Mouse (Mus musculus) CH12.LX (cell line): ENCODE measurements around the gene Yjefn3. TPM values are rescaled to one million over a fixed set of nuclear protein-coding genes. Genes with fewer than 3 reads are reported as not detected.

Source experiments
- DNase-seq: peaks from one replicate; pipeline ENCODE4 v3.0.0-alpha.2; 2013; ENCODE audit errors: extremely low read depth
- H3K27ac ChIP-seq: 2 replicates; pipeline ENCODE4 v1.5.1; 2012; ENCODE audit warnings: low read depth, mild to moderate bottlenecking, control low read depth, moderate library complexity; ENCODE audit not compliant: insufficient read depth
- H3K27me3 ChIP-seq: replicated peaks from 2 replicates; pipeline ENCODE3; 2012; ENCODE audit warnings: inconsistent platforms
- H3K36me3 ChIP-seq, 2 experiments: replicated peaks in 1 of 2; 2 replicates each; pipeline versions ENCODE3 to v1.6.1; 2012; ENCODE audit warnings: inconsistent platforms in 1 of 2, low read length in 1 of 2, mild to moderate bottlenecking in 1 of 2, mixed read lengths in 1 of 2, moderate library complexity in 1 of 2; ENCODE audit not compliant: control insufficient read depth in 1 of 2, insufficient read depth in 1 of 2
- H3K4me1 ChIP-seq, 2 experiments: 2 replicates each; pipeline ENCODE4 v1.6.1; 2012; ENCODE audit warnings: inconsistent platforms in 1 of 2, moderate library complexity in 1 of 2; ENCODE audit not compliant: insufficient read depth in 2 of 2, control insufficient read depth in 1 of 2
- H3K4me2 ChIP-seq: 2 replicates; pipeline ENCODE4 v1.6.1; 2012; ENCODE audit warnings: low read depth, mild to moderate bottlenecking, control low read depth; ENCODE audit not compliant: poor library complexity, insufficient read depth, severe bottlenecking
- H3K4me3 ChIP-seq, 3 experiments: fragments of 150-350 bp in 1 of 3; sonication (generic) in 1 of 3; replicated peaks in 1 of 3; 2 replicates each; pipeline versions ENCODE3 to v1.5.1; 2011 to 2012; ENCODE audit warnings: low read depth in 2 of 3, low read length in 2 of 3, mild to moderate bottlenecking in 2 of 3, moderate library complexity in 2 of 3, control low read depth in 1 of 3, improper control_type of control experiment in 1 of 3, inconsistent platforms in 1 of 3, mixed read lengths in 1 of 3; ENCODE audit not compliant: poor library complexity in 1 of 3
- H3K79me2 ChIP-seq: replicated peaks from 2 replicates; pipeline ENCODE4 v1.6.1; 2012; ENCODE audit warnings: mild to moderate bottlenecking, moderate library complexity; ENCODE audit not compliant: control insufficient read depth, poor library complexity, insufficient read depth, severe bottlenecking; ENCODE audit errors: extremely low read depth
- H3K9ac ChIP-seq: 2 replicates; pipeline ENCODE4 v1.6.1; 2012; ENCODE audit warnings: low read depth, mild to moderate bottlenecking, control low read depth, moderate library complexity; ENCODE audit not compliant: insufficient read depth
- H3K9me3 ChIP-seq: replicated peaks from 2 replicates; pipeline ENCODE3; 2012; ENCODE audit warnings: low read length, inconsistent platforms, mixed read lengths
- BHLHE40 ChIP-seq: IDR thresholded peaks from 2 replicates; pipeline ENCODE4 v1.6.1; 2011; ENCODE audit warnings: mild to moderate bottlenecking, low read depth, low read length, improper control_type of control experiment
- CHD2 ChIP-seq: IDR thresholded peaks from 2 replicates; pipeline ENCODE4 v1.6.1; 2011; ENCODE audit warnings: low read length, improper control_type of control experiment
- CTCF ChIP-seq, 2 experiments: IDR thresholded peaks in 1 of 2; conservative IDR thresholded peaks in 1 of 2; 2 replicates each; pipeline ENCODE4 v1.5.1; 2011 to 2012; ENCODE audit warnings: low read depth in 2 of 2, low read length in 2 of 2, improper control_type of control experiment in 1 of 2, inconsistent platforms in 1 of 2, mild to moderate bottlenecking in 1 of 2, moderate library complexity in 1 of 2
- EP300 ChIP-seq: IDR thresholded peaks from 2 replicates; pipeline ENCODE4 v1.6.1; 2011; ENCODE audit warnings: low read length, improper control_type of control experiment
- ETS1 ChIP-seq: conservative IDR thresholded peaks from 2 replicates; pipeline ENCODE4 v1.6.1; 2012; ENCODE audit warnings: low read depth, mild to moderate bottlenecking, inconsistent platforms, low read length, improper control_type of control experiment, moderate library complexity
- GABPA ChIP-seq: IDR thresholded peaks from 2 replicates; pipeline ENCODE4 v1.6.1; 2012; ENCODE audit warnings: low read depth, low read length, improper control_type of control experiment, inconsistent platforms; ENCODE audit not compliant: insufficient replicate concordance
- HCFC1 ChIP-seq: IDR thresholded peaks from 2 replicates; pipeline ENCODE4 v1.6.1; 2012; ENCODE audit warnings: low read depth, mild to moderate bottlenecking, inconsistent platforms, low read length, improper control_type of control experiment
- IRF4 ChIP-seq: IDR thresholded peaks from 2 replicates; pipeline ENCODE4 v1.6.1; 2014; ENCODE audit warnings: low read depth, mild to moderate bottlenecking, inconsistent platforms, low read length, improper control_type of control experiment
- JUN ChIP-seq: IDR thresholded peaks from 2 replicates; pipeline ENCODE4 v1.6.1; 2011; ENCODE audit warnings: low read depth, mild to moderate bottlenecking, low read length, improper control_type of control experiment, moderate library complexity; ENCODE audit not compliant: insufficient read depth
- KAT2A ChIP-seq: IDR thresholded peaks from 2 replicates; pipeline ENCODE4 v1.6.1; 2012; ENCODE audit warnings: low read length, improper control_type of control experiment, inconsistent platforms; ENCODE audit not compliant: insufficient replicate concordance
- MAX ChIP-seq: IDR thresholded peaks from 2 replicates; pipeline ENCODE4 v1.6.1; 2011; ENCODE audit warnings: low read length, improper control_type of control experiment
- MAZ ChIP-seq: IDR thresholded peaks from 2 replicates; pipeline ENCODE4 v1.6.1; 2012; ENCODE audit warnings: low read depth, mild to moderate bottlenecking, inconsistent platforms, low read length, improper control_type of control experiment, moderate library complexity
- MEF2A ChIP-seq: IDR thresholded peaks from 2 replicates; pipeline ENCODE4 v1.6.1; 2014; ENCODE audit warnings: low read depth, mild to moderate bottlenecking, inconsistent platforms, low read length, improper control_type of control experiment, borderline replicate concordance
- MYC ChIP-seq: IDR thresholded peaks from 2 replicates; pipeline ENCODE4 v1.6.1; 2011; ENCODE audit warnings: low read depth, mild to moderate bottlenecking, improper control_type of control experiment, low read length
- PAX5 ChIP-seq: IDR thresholded peaks from 2 replicates; pipeline ENCODE4 v1.6.1; 2012; ENCODE audit warnings: low read length, inconsistent platforms, mixed read lengths
- POLR2A ChIP-seq: IDR thresholded peaks from 2 replicates; pipeline ENCODE4 v1.6.1; 2011; ENCODE audit warnings: low read depth, mild to moderate bottlenecking, improper control_type of control experiment, low read length
- POLR2AphosphoS2 ChIP-seq: IDR thresholded peaks from 2 replicates; pipeline ENCODE4 v1.6.1; 2011; ENCODE audit warnings: low read depth, low read length, improper control_type of control experiment
- RCOR1 ChIP-seq: conservative IDR thresholded peaks from 2 replicates; pipeline ENCODE4 v1.6.1; 2012; ENCODE audit warnings: low read depth, mild to moderate bottlenecking, inconsistent platforms, low read length, improper control_type of control experiment
- SMC3 ChIP-seq: IDR thresholded peaks from 2 replicates; pipeline ENCODE4 v1.6.1; 2011; ENCODE audit warnings: low read depth, low read length, improper control_type of control experiment
- TBP ChIP-seq: conservative IDR thresholded peaks from 2 replicates; pipeline ENCODE4 v1.6.1; 2011; ENCODE audit warnings: low read depth, low read length, improper control_type of control experiment
- TCF12 ChIP-seq: IDR thresholded peaks from 2 replicates; pipeline ENCODE4 v1.6.1; 2014; ENCODE audit warnings: low read depth, mild to moderate bottlenecking, inconsistent platforms, low read length, improper control_type of control experiment
- UBTF ChIP-seq: IDR thresholded peaks from 2 replicates; pipeline ENCODE4 v1.6.1; 2012; ENCODE audit warnings: low read depth, mild to moderate bottlenecking, inconsistent platforms, low read length, improper control_type of control experiment, moderate library complexity
- USF1 ChIP-seq: IDR thresholded peaks from 2 replicates; pipeline ENCODE4 v1.6.1; 2014; ENCODE audit warnings: low read depth, mild to moderate bottlenecking, inconsistent platforms, low read length, improper control_type of control experiment
- USF2 ChIP-seq: conservative IDR thresholded peaks from 2 replicates; pipeline ENCODE4 v1.6.1; 2011; ENCODE audit warnings: low read depth, low read length, improper control_type of control experiment
- ZKSCAN1 ChIP-seq: IDR thresholded peaks from 2 replicates; pipeline ENCODE4 v1.6.1; 2012; ENCODE audit warnings: low read depth, inconsistent platforms, low read length, improper control_type of control experiment, borderline replicate concordance
- ZMIZ1 ChIP-seq: IDR thresholded peaks from 2 replicates; pipeline ENCODE4 v1.6.1; 2012; ENCODE audit warnings: low read depth, mild to moderate bottlenecking, inconsistent platforms, low read length, improper control_type of control experiment
- dilution Hi-C: fragments of 300-500 bp; cut with MboI; formaldehyde crosslinking; loops from 2 replicates; pipeline ENCODE4 v1.14.3; 2020; ENCODE audit warnings: low sequenced_read_pairs; ENCODE audit not compliant: extremely low pct_unique_long_range_greater_than_20kb, extremely low pct_ligation_motif_present
- in situ Hi-C: fragments of 300-500 bp; cut with MboI; formaldehyde crosslinking; loops from 3 replicates; pipeline ENCODE4 v1.14.3; 2019; ENCODE audit warnings: low sequenced_read_pairs, low pct_ligation_motif_present, low pct_unique_long_range_greater_than_20kb, mixed read lengths
- polyA plus RNA-seq: library from polyadenylated mRNA; unstranded; fragments of >175 nt; gene quantifications from 2 replicates; pipeline ENCODE4 v1.2.1, GENCODE M21; 2012; ENCODE audit warnings: low read depth; ENCODE audit not compliant: insufficient read length
- total RNA-seq, 2 experiments: library from RNA; depleted of rRNA; stranded (reverse); fragments of 300-350 nt in 1 of 2; fragments of >200 nt in 1 of 2; gene quantifications; 2 replicates each; pipeline ENCODE4 v1.2.3; 2012 to 2014

Gene Yjefn3
- total and polyA plus RNA-seq, 3 experiments, result 3.3 to 10.5 (median 8.0) TPM

DNA sequence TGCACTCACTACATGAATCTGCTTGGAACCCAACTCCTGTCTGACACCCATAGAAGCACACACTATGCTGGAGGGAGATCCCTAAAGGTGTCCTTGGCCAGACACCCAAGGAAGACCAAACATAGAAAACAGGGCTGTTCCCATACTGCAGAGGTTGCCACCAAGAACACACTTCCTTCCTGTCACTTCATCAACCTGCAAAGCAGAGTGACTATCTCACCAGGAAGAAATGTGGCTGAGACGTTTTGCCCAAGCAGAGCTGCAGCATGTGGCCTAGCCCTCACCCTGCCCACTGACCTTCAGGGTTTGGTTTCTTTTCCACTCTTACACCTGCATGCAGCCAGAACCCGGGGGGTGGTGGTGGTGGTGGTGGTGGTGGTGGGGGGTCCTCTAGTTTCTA is 31.3 kb upstream of the Yjefn3 start:
- DNase-seq, result no peak
- in situ Hi-C loops (no loop called here), dilution Hi-C loops (no loop called here)
- H3K4me2 ChIP-seq, result no peak overlapping the region
- peaks cover 18% of the 10 kb centered on the region for H3K79me2 ChIP-seq
- H3K27me3 ChIP-seq, result no peaks in the 10 kb centered on the region
- no peak overlapping the region for H3K27ac ChIP-seq
- no peaks in the 10 kb centered on the region for H3K9me3 ChIP-seq
- H3K36me3 ChIP-seq, result peaks cover 34 to 76% of the 10 kb centered on the region in 2 experiments
- no peak for TF ChIP-seq GABPA
- no peak for TF ChIP-seq USF1
- TF ChIP-seq JUN, result no peak
- no peak for TF ChIP-seq EP300
- TF ChIP-seq USF2, result no peak
- no peak for TF ChIP-seq SMC3
- no peak for TF ChIP-seq MEF2A
- no peak for TF ChIP-seq MAZ
- no peak for TF ChIP-seq TCF12
- TF ChIP-seq ZKSCAN1, result no peak
- no peak for TF ChIP-seq ETS1
- no peak for TF ChIP-seq PAX5
- no peak for TF ChIP-seq POLR2A
- no peak for TF ChIP-seq UBTF
- TF ChIP-seq IRF4, result no peak
- TF ChIP-seq POLR2AphosphoS2, result no peak
- no peak for TF ChIP-seq BHLHE40
- H3K9ac ChIP-seq, result no peak overlapping the region
- H3K4me1 ChIP-seq, result peaks cover 15 to 43% of the 10 kb centered on the region in 2 experiments
- no peak overlapping the region for H3K4me3 ChIP-seq

DNA sequence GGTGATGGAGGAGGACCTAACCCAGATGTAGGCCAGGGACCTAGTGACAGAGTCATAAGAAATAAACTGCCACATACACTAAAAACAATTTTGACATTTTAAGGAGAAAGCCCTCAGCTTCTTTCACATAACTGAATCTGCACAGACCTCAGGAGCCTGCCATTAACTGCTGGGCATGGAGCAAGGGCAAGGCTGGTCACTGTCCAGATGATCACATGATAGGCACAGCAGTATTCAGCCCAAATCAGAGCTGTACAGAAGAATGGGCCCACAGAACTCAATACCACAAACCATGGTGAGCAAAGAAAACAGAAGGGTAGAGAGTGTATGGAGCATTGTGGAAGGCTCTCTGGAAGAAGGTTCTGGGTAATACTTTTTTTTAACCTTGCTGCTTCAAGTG is 24.4 kb upstream of the Yjefn3 start:
- dilution Hi-C loops, result no loop called here
- no peak overlapping the region for H3K4me3 ChIP-seq
- no peak for TF ChIP-seq USF1
- no peak for TF ChIP-seq ETS1
- no peak for TF ChIP-seq MAZ
- TF ChIP-seq JUN, result no peak
- TF ChIP-seq KAT2A, result no peak
- TF ChIP-seq CHD2, result no peak
- no peak for TF ChIP-seq EP300
- no peak for TF ChIP-seq ZMIZ1
- TF ChIP-seq RCOR1, result no peak
- no peak for TF ChIP-seq MYC
- TF ChIP-seq TBP, result no peak
- TF ChIP-seq GABPA, result no peak
- TF ChIP-seq HCFC1, result no peak
- TF ChIP-seq POLR2AphosphoS2, result no peak
- no peak for TF ChIP-seq TCF12
- no peak for TF ChIP-seq MAX
- no peak for TF ChIP-seq CTCF (conservative IDR thresholded peaks at IDR 0.05 in 1 of 2, IDR thresholded peaks at IDR 0.05 in 1 of 2; ENCODE audit: low read depth in 2 of 2, low read length in 2 of 2)
- TF ChIP-seq ZKSCAN1, result no peak
- H3K4me2 ChIP-seq, result no peak overlapping the region
- peaks cover 2% of the 10 kb centered on the region for H3K79me2 ChIP-seq
- in situ Hi-C loops, result no loop called here
- peaks cover 9 to 13% of the 10 kb centered on the region in 2 experiments for H3K4me1 ChIP-seq
- H3K36me3 ChIP-seq, result peaks cover 30 to 87% of the 10 kb centered on the region in 2 experiments
- H3K9me3 ChIP-seq, result no peaks in the 10 kb centered on the region
- H3K9ac ChIP-seq, result no peak overlapping the region
- DNase-seq, result no peak
- H3K27me3 ChIP-seq, result no peaks in the 10 kb centered on the region
- H3K27ac ChIP-seq, result no peak overlapping the region
